Mouse (Mus musculus): ENCODE results near the gene Prcp.

Gene Prcp

GRCm38 (mm10) chr7:92980741-92981140 lies 106.5 kb downstream of the Prcp start:
- no peak for DNase-seq (ENCODE audit: low spot score in 2 of 2)

GRCm38 (mm10) chr7:92981864-92982263 lies 107.6 kb downstream of the Prcp start:
- DNase-seq (ENCODE audit: low spot score in 2 of 2), result no peak
